Mouse (Mus musculus) heart, embryonic 16.5 days (tissue): Measurements from ENCODE around the gene Slc17a7. TPM values are rescaled to one million over a fixed set of nuclear protein-coding genes. Genes with fewer than 3 reads are reported as not detected.

Experiments used
- ATAC-seq: fragments of 200-750 bp; cut with Nextera tagmentation; replicated peaks from 2 replicates; pipeline ENCODE4 v1.8.0; 2017; ENCODE audit warnings: moderate number of reproducible peaks; ENCODE audit not compliant: insufficient read depth, low FRiP score; ENCODE audit errors: extremely low read depth
- H3K27ac ChIP-seq: fragments of 300-500 bp; sonication (generic); 2 replicates; pipeline ENCODE4 v1.5.1; 2014; ENCODE audit warnings: mild to moderate bottlenecking, low read length, control low read depth, moderate library complexity
- H3K27me3 ChIP-seq: fragments of 300-500 bp; sonication (generic); 2 replicates; pipeline ENCODE4 v1.6.1; 2014; ENCODE audit warnings: low read length, mixed read lengths; ENCODE audit not compliant: control insufficient read depth, insufficient read depth
- H3K36me3 ChIP-seq: fragments of 300-500 bp; sonication (generic); 2 replicates; pipeline ENCODE4 v1.6.1; 2014; ENCODE audit not compliant: control insufficient read depth, insufficient read depth
- H3K4me1 ChIP-seq: fragments of 300-500 bp; sonication (generic); 2 replicates; pipeline ENCODE4 v1.6.1; 2014; ENCODE audit warnings: low read length, mixed read lengths; ENCODE audit not compliant: control insufficient read depth, insufficient read depth
- H3K4me2 ChIP-seq: fragments of 300-500 bp; sonication (generic); 2 replicates; pipeline ENCODE4 v1.6.1; 2014; ENCODE audit warnings: low read depth, mild to moderate bottlenecking, control low read depth, low read length
- H3K4me3 ChIP-seq: fragments of 300-500 bp; sonication (generic); 2 replicates; pipeline ENCODE4 v1.5.1; 2014; ENCODE audit warnings: mild to moderate bottlenecking, control low read depth, low read length
- H3K9ac ChIP-seq: fragments of 300-500 bp; sonication (generic); 2 replicates; pipeline ENCODE4 v1.6.1; 2014; ENCODE audit warnings: low read length, control low read depth
- H3K9me3 ChIP-seq: fragments of 300-500 bp; sonication (generic); replicated peaks from 2 replicates; pipeline ENCODE4 v1.6.1; 2016; ENCODE audit warnings: low read length; ENCODE audit not compliant: control insufficient read depth
- WGBS: fragments of 180-500 bp; shearing (Covaris S2); extraction: QIAGEN DNeasy Blood & Tissue Kit; methylation state at CpG from one replicate; pipeline ENCODE4 v1.1.7; 2014; 5-methylcytosine and 5-hydroxymethylcytosine counted together
- polyA plus RNA-seq: library from polyadenylated mRNA; unstranded; fragments of >200 nt; fragmentation: Nextera tagmentation; extraction: Ambion mirVana; gene quantifications from 2 replicates; pipeline ENCODE4 v1.2.1, GENCODE M21; 2015

Gene Slc17a7
- polyA plus RNA-seq, 1 experiment from 2014 or later = 4.7 TPM

DNA sequence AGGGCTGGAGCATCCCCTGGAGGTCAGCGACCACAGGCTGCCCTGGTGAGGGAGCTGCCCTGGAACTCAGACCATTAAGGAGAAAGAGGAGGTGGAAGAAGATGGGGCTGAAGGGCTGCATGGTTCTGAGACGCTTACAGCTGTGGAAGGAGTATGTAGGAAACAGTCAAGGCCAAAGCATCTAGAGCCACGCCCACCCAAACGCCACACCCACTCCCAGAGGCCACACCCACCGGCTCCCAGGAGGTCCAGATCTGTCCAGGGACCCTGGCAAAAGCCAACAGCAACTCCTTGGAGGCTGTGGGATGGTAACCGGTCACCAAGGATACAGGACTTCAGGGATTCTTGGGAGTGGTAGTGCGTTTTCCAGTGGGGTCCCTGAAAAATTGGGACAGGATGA is 14.8 kb downstream of the Slc17a7 start:
- no peak overlapping the region for H3K4me2 ChIP-seq
- no peaks in the 10 kb centered on the region for H3K36me3 ChIP-seq
- no peak for ATAC-seq
- 29% methylated on average over 7 of the region's 7 CpGs for WGBS
- H3K27ac ChIP-seq = no peak overlapping the region
- H3K9me3 ChIP-seq = no peaks in the 10 kb centered on the region
- peaks cover 14% of the 10 kb centered on the region for H3K4me1 ChIP-seq
- no peak overlapping the region for H3K4me3 ChIP-seq
- no peak overlapping the region for H3K9ac ChIP-seq
- peaks cover 92% of the 10 kb centered on the region for H3K27me3 ChIP-seq

DNA sequence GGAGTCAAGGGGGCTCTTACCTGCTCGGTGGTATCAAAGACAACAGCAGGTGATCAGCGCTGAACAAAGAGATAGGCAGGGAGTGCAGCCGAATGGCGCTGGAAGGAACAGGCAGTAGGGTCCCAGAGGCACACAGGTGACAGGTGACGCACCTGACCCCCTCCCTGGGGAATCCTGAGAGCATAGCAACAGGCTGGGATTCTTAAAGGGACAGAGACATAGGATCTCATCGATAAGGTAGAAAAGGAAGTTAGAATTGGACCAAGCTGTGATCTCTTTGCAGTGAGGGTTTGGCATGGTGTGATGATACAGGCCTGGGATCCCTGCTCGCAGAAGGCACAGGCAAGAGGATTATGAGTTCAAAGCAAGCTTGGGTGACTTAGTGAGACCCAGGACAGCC is 15.7 kb downstream of the Slc17a7 start, which contains the start of gene Gfy:
TSS of gene Gfy (minus strand) at position 101 of the 400 bp plus-strand sequence.
- no peak within 1 kb of the TSS for H3K27ac ChIP-seq
- peaks cover 14% of the 10 kb centered on the region for H3K4me1 ChIP-seq
- H3K4me3 ChIP-seq = no peak within 1 kb of the TSS
- H3K36me3 ChIP-seq = no peaks in the 10 kb centered on the region
- no peaks in the 10 kb centered on the region for H3K9me3 ChIP-seq
- H3K9ac ChIP-seq = no peak within 1 kb of the TSS
- no peak for ATAC-seq
- 32% methylated on average over 7 of the region's 7 CpGs for WGBS
- H3K27me3 ChIP-seq = peaks cover 97% of the 10 kb centered on the region
- no peak within 1 kb of the TSS for H3K4me2 ChIP-seq

DNA sequence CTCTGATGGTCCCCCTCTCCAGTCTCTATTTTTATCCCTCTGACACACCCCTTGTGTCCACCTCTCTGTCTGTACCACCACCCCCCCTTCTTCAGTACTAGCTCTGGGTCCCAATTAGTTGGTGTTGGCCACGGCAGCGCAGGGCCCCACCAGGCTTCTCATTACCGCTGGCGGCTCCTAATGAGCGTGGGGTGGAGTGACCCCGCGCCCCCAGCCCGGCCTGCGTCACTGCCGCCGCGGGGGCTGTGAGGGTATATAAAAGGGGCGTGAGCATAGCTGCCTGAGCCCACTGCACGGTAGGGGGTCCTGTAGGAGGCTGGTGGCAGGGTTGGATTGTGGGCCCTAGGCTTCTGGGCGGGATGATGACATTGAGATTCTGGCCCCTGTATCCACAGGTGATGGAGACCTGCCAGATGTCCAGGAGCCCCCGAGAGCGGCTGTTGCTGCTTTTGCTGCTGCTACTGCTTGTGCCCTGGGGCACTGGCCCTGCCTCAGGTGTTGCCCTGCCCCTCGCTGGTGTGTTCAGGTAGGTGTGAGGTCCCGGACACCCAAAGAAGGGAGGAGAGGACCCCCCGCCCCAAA is 17.2 kb downstream of the Slc17a7 start, which contains the start of gene Pth2:
TSS of gene Pth2 (plus strand) at position 100 of the 582 bp plus-strand sequence.
- H3K4me3 ChIP-seq = peak within 1 kb of the TSS; percentile 44
- 20% methylated on average over 20 of the region's 20 CpGs for WGBS
- H3K9ac ChIP-seq = no peak within 1 kb of the TSS; the same call in 1 of the 2 replicates

DNA sequence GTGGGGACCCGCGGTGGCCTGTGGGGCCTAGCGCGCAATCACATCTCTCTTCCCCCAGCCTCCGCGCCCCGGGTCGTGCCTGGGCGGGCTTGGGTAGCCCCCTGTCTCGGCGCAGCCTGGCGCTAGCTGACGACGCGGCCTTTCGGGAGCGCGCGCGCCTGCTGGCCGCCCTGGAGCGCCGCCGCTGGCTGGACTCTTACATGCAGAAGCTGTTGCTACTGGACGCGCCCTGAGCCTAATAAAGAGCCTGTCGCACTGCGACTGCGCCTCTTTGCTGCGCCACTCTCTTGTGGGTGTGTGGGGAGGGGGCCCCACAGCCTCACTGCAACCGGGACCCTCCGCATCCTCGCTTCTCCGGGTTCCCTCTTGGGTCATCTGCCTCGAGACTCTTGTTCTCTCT is 17.8 kb downstream of the Slc17a7 start:
- Histone ChIP-seq H3K4me3 (peak overlapping the region; percentile 44), H3K27me3 (peaks cover 94% of the 10 kb centered on the region), H3K9ac (no peak overlapping the region; the same call in 1 of the 2 replicates), H3K27ac (no peak overlapping the region), H3K9me3 (no peaks in the 10 kb centered on the region), H3K4me1 (peaks cover 8% of the 10 kb centered on the region; the same call in 1 of the 2 replicates), H3K36me3 (no peaks in the 10 kb centered on the region), H3K4me2 (peak overlapping the region; percentile 68)
- ATAC-seq = no peak
- WGBS = 6% methylated on average over 34 of the region's 35 CpGs

More for the DNA sequence above, 17.2 kb downstream of the Slc17a7 start, which contains the start of gene Pth2:
- H3K4me1 ChIP-seq = peaks cover 12% of the 10 kb centered on the region
- H3K27ac ChIP-seq = no peak within 1 kb of the TSS
- peak within 1 kb of the TSS; percentile 68 for H3K4me2 ChIP-seq
- no peak for ATAC-seq
- H3K27me3 ChIP-seq = peaks cover 95% of the 10 kb centered on the region
- no peaks in the 10 kb centered on the region for H3K9me3 ChIP-seq
- no peaks in the 10 kb centered on the region for H3K36me3 ChIP-seq

DNA sequence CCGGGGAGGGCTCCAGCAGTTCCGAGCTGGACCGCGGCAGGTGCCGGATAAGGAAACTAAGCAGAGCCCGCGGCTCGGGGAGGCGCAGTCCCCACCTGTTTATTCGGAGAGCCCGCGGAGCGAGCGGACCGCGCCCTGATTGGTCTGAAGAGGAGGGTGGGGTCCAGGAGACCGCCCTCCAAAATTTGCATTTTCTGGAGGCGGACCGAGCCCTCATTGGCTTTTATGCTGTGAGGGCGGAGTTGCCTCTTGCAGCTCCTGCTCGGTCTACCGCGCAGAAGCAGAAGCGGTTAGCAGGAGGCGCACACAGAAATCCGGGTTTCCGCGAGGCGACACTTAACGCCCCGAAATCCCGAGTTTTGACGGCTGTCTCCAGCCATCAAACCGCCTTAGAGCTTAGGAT is 18.5 kb downstream of the Slc17a7 start:
- WGBS = under 1% methylated on average over 34 of the region's 34 CpGs
- H3K4me3 ChIP-seq = peak overlapping the region; percentile 44
- H3K4me1 ChIP-seq = peaks cover 8% of the 10 kb centered on the region; the same call in 1 of the 2 replicates
- H3K27me3 ChIP-seq = peaks cover 95% of the 10 kb centered on the region
- H3K9ac ChIP-seq = peak overlapping the region; percentile 56; the same call in 1 of the 2 replicates
- ATAC-seq = peak; percentile 89
- H3K27ac ChIP-seq = no peak overlapping the region
- no peaks in the 10 kb centered on the region for H3K9me3 ChIP-seq
- no peaks in the 10 kb centered on the region for H3K36me3 ChIP-seq
- H3K4me2 ChIP-seq = peak overlapping the region; percentile 68

DNA sequence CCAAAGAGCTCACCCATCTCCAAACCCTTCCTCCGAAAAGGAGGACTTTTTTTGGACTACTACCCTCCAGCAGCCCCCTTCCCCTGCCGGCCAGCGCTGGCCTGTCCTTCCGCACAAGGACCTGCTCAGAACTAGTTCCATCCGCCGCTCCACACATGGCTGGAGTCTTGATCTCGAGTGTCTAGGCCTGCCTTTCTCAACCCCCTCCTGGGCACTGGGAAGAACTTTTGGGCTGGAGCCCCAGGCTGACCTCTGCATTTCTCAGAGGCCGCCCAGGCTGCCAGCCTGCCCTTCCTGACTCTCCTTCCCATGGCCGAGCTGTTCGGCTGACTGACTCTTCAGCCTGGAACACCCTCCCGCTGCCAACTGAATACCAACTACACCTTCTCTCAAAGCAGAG is 18.9 kb downstream of the Slc17a7 start:
- H3K27me3 ChIP-seq = peaks cover 91% of the 10 kb centered on the region
- 12% methylated on average over 11 of the region's 11 CpGs for WGBS
- peak overlapping the region; percentile 68 for H3K4me2 ChIP-seq
- ATAC-seq = no peak
- H3K27ac ChIP-seq = no peak overlapping the region
- peak overlapping the region; percentile 56; the same call in 1 of the 2 replicates for H3K9ac ChIP-seq
- peak overlapping the region; percentile 44 for H3K4me3 ChIP-seq
- H3K4me1 ChIP-seq = peaks cover 8% of the 10 kb centered on the region; the same call in 1 of the 2 replicates
- H3K9me3 ChIP-seq = no peaks in the 10 kb centered on the region
- H3K36me3 ChIP-seq = no peaks in the 10 kb centered on the region

DNA sequence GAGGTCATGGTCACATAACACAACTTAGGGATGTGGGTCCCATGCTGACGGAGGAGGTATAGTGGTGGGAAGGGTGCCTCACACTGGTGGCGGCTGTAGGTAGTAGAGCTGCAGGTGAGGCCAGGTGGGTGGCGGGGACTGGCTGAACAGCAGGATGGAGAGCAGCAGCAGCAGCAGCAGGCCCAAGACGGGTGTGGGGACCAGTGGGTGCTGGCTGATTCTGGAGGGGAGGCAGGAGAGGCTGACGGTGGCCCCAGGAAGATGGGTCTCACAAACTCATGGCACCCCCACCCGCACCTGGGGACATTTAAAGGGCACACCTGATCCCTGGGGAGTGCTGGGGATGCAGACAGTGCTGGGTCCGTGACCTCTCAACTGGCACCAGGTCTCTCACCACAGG is 19.9 kb downstream of the Slc17a7 start:
- ATAC-seq = no peak
- Histone ChIP-seq H3K4me3 (no peak overlapping the region), H3K4me1 (peaks cover 8% of the 10 kb centered on the region; the same call in 1 of the 2 replicates), H3K9me3 (no peaks in the 10 kb centered on the region), H3K27me3 (peaks cover 83% of the 10 kb centered on the region), H3K4me2 (no peak overlapping the region), H3K27ac (no peak overlapping the region), H3K9ac (no peak overlapping the region), H3K36me3 (no peaks in the 10 kb centered on the region)
- 69% methylated on average over 7 of the region's 7 CpGs for WGBS

DNA sequence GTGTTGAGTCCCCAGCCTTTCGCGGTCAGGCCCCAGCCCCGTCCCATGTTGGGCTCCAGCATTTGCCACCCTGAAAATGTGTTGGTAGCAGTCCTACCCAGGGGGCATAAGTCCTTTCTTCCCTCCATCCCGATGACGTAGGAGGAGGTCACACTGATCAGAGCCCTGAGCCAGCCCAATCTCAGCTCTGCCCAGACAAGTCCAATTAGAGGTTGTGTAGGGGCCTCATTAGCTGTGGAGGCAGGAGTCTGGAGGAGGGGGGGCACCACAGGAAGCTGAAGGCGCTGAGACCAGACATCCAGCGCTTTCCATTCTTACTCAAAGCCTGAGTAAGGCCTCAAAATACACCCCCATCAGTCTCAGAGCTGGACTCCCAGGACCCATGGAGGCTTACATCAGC is 22.2 kb downstream of the Slc17a7 start:
- H3K4me1 ChIP-seq = peaks cover 8% of the 10 kb centered on the region; the same call in 1 of the 2 replicates
- no peak overlapping the region for H3K9ac ChIP-seq
- peaks cover 66% of the 10 kb centered on the region for H3K27me3 ChIP-seq
- no peak for ATAC-seq
- H3K9me3 ChIP-seq = no peaks in the 10 kb centered on the region
- WGBS = 70% methylated on average over 7 of the region's 7 CpGs
- no peak overlapping the region for H3K27ac ChIP-seq
- H3K4me3 ChIP-seq = no peak overlapping the region
- H3K36me3 ChIP-seq = no peaks in the 10 kb centered on the region
- no peak overlapping the region for H3K4me2 ChIP-seq

DNA sequence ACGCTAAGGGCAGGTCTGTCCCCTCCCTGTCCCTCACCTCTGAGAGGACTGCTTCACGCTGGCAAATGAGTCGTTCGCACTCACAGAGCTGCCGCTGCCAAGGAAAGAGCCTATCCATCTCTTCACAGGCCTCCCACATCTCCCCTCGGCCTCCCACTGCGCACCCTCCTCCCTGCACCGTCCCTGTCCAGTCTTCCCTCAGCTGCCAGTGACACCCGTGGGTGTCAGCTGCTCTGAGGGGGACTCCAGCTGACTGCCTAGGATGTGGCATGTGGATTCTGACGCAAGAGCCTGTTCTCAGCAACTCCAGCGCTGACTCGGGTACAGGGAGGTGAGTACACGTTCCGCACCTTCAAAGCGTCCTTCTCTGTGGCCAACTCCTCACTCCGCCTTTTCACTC is 25.9 kb downstream of the Slc17a7 start:
- peaks cover 31% of the 10 kb centered on the region for H3K27me3 ChIP-seq

More for the DNA sequence above, 25.9 kb downstream of the Slc17a7 start:
- no peak for ATAC-seq
- Histone ChIP-seq H3K27ac (no peak overlapping the region), H3K36me3 (no peaks in the 10 kb centered on the region), H3K9me3 (no peaks in the 10 kb centered on the region), H3K4me3 (no peak overlapping the region), H3K4me2 (no peak overlapping the region), H3K9ac (no peak overlapping the region), H3K4me1 (peaks cover 3% of the 10 kb centered on the region; the same call in 1 of the 2 replicates)
- 40% methylated on average over 16 of the region's 16 CpGs for whole genome bisulfite sequencing
